Mouse (Mus musculus) kidney, adult 2 months (tissue): ENCODE data around the gene Zfp825.
"Not testable (repeated sequence)": the region's sequence is repeated elsewhere in the genome, so short reads cannot be mapped to it uniquely, and the experiment has no call there.

Experiments used
- CTCF ChIP-seq: fragments of 200-500 bp; conservative IDR thresholded peaks from 2 replicates; pipeline ENCODE4 v1.5.1; 2011; ENCODE audit warnings: low read depth, mild to moderate bottlenecking, control low read depth, low read length, moderate library complexity, mixed read lengths; ENCODE audit not compliant: insufficient read depth, insufficient read length
- POLR2A ChIP-seq: fragments of 200-500 bp; IDR thresholded peaks from one replicate; pipeline ENCODE4 v1.6.1; 2011; ENCODE audit warnings: low read depth, low read length, control low read depth

- not testable (repeated sequence) for TF ChIP-seq POLR2A, CTCF
Observed at GRCm38 (mm10) chr13:74507981-74508380, 14.2 kb upstream of the Zfp825 start.
